Mouse (Mus musculus): Measurements from ENCODE around the gene 2310007B03Rik.

- TF ChIP-seq USF2 (IDR thresholded peaks at IDR 0.05; ENCODE audit: borderline replicate concordance in 1 of 2, insufficient read depth in 1 of 2, low read depth in 1 of 2, low read length in 2 of 2) (no peak), TAL1 (IDR thresholded peaks at IDR 0.05; ENCODE audit: low read length) (no peak), CTCF (IDR thresholded peaks at IDR 0.05 in 2 of 3, conservative IDR thresholded peaks at IDR 0.05 in 1 of 3; ENCODE audit: control insufficient read depth in 1 of 3, insufficient read depth in 1 of 3, low read depth in 2 of 3, low read length in 3 of 3, poor library complexity in 1 of 3, severe bottlenecking in 1 of 3) (no peak), ELF1 (IDR thresholded peaks at IDR 0.05; ENCODE audit: low read depth, low read length) (no peak), EP300 (IDR thresholded peaks at IDR 0.05; ENCODE audit: low read depth in 1 of 2, low read length in 2 of 2) (no peak), NRF1 (IDR thresholded peaks at IDR 0.05; ENCODE audit: insufficient read depth, low read depth, low read length, poor library complexity, severe bottlenecking) (no peak), ETS1 (IDR thresholded peaks at IDR 0.05; ENCODE audit: low read depth, low read length) (no peak)
These were observed 32.5 kb downstream of the 2310007B03Rik start for GRCm38 (mm10) chr1:93128209-93128608.

Measured in MEL (cell line).